Mouse (Mus musculus) gastrocnemius, adult 18-20 months (tissue): ENCODE results near the gene Slc18a3. TPM values are rescaled to one million over a fixed set of nuclear protein-coding genes. Genes with fewer than 3 reads are reported as not detected.

Experiments used
- DNase-seq: peaks from one replicate; pipeline ENCODE4 v3.0.0; 2021; ENCODE audit warnings: low spot score
- total RNA-seq, 2 experiments: library from RNA; stranded (reverse); gene quantifications; 2 replicates each; pipeline ENCODE4 v1.2.3; 2021

The Slc18a3 gene
- total RNA-seq, 2 experiments from 2014 or later, result not detected

DNA sequence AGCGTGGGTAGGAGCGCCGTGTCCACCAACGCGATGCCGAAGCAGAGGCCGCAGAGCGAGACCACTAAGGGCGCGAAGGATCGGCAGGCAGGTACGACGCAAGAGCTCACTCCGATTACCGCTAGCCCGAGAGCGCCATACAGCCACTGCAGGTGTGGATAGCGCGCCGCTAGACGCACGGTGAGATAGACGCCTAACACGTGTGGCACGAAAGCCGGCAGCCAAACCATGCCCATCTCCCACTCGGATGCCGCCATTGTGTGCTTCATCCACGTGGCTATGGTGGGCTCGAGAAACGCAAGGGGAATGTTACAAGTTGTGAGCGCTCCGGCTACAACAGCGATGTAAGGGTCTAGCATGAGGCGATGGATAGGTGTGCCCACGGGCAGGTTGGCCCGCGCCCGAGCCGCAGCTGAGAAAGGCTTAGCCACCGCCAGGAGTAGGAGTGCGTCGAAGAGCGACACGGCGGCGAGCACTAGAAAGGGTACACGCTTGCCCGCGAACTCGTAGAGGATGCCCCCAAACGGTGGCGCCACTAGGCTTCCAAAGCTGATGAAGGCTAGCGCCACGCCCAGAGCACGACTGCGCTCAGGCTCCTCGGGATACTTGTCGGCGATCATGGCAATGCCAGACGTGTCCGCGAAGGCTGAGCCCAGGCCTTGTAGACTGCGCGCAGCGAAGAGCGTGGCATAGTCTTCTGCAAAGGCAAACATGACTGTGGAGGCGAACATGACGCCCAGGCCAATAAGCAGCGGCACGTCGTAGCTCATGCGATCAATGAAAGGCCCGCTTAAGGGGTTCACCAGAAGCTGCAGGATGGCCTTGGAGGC, 1.2 kb downstream of the Slc18a3 start:
- DNase-seq, result no peak

- DNase-seq, result no peak
Measured at GRCm38 (mm10) chr14:32452552-32452951, 12.1 kb downstream of the Slc18a3 start.

DNA sequence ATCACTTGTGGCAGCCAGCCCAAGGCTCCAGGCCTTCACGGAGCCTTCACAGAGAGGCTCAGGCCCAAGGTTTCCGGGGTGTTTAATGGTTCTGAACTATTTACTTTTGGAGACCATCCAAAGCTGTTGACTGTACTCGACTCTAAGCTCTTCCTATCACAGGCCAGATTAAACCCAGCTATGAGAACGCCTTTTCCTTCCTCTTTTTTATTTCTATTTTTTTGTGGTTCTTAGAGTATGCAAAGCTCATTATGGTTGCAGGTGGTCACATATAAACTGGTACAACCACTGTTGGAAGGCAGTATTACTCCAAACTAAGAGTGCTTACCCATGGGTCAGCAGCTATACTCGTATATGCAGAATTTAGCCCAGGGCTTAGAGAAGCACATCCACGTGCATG, 17.7 kb downstream of the Slc18a3 start:
- DNase-seq, result no peak

DNA sequence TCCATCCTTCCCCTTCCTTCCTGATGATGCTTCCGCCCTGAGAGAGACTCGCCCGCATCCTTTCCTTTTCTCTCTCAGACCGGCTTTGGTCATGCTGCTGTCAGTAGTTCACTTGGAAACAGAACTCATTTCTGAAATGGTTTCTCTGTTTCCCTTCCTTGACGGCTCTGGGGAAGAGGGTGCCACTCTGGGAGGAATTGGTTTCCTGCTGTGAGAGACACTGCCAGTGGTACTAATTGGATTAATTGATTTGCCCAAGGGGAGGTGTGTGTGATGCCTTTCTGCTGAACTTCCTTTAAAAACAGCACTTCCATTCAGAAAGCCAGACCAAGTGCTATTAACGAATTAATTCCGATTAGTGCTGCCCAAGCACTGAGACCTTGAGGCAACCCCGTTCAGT, 21.2 kb downstream of the Slc18a3 start:
- no peak for DNase-seq

- no peak for DNase-seq
Measured at GRCm38 (mm10) chr14:32439744-32440143, 24.9 kb downstream of the Slc18a3 start.

DNA sequence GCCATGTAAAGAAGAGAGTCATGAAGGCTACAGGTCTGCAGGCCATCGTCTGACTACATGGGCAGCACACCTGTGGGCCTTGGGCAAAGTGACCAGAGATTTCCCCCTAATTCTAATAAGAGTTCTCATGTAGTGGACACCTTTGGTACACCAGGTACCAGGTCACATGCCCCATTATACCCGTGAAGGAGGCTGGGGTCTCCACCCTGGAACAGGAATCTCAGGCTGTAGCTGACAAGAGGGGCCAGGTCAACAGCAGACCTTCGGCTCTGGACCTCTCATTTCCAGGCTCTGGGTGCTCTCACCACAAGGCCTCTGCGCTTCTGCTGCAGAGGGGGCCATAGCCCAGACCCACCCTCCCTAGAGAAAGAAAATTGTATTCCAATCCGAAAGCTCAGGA, 25.3 kb downstream of the Slc18a3 start:
- DNase-seq, result no peak

DNA sequence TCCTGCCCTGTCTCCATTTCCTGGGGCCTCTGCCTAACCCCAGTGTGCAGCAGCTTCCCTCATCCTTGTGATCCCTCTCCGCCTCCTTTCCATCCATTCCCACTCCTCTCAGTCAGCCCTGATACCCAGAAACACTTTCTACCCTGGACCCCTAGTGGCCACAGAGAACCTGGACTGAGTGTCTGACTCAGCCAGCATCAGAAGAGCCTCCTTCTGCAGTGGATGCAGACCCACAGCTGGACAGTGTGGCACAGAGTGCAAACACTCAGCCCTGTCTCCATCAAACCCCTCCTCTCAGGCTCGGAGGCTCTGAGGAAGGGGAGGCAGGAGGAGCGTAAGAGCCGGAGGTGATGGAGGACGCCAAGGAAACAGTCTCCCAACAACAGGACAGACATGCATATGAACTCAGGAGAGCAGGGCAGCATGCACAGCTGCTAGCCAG, 27.3 kb downstream of the Slc18a3 start:
- DNase-seq, result no peak

- no peak for DNase-seq
Measured at GRCm38 (mm10) chr14:32429030-32429602, 35.5 kb downstream of the Slc18a3 start.

- DNase-seq, result no peak
Measured at GRCm38 (mm10) chr14:32423946-32424345, 40.7 kb downstream of the Slc18a3 start.

DNA sequence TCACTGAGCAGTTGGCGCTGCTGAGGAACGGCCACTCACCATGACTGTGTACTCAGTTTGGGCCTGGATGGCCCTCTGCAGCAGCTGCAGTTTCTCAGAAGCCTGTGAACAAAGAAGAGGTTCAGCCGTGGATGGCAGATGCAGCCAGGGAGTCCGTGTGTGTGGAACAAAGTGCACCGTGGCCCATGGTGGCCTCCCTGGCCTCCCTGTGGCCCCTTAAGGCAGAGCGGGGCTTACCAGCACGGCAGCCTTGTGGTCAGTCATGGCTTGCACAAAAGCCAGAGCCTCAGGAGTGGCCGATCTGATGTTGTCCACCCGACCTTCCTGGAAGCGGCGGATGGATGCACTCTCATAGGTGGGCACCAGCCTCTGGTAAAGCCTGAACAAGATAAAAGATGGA, 45.9 kb downstream of the Slc18a3 start:
- DNase-seq, result no peak

Other genes with a start within 250 kb of the Slc18a3 start
- gene Ogdhl, start 142.8 kb downstream of the Slc18a3 start, total RNA-seq, result under 1 TPM; 0.43 to 0.76 TPM
- gene 1700024G13Rik, start 76.5 kb downstream of the Slc18a3 start, total RNA-seq, result not detected
- not detected for gene Chat, start 1.1 kb upstream of the Slc18a3 start, total RNA-seq
- 1 to 10 TPM; 3.9 to 4.2 TPM for gene Ercc6, start 48.7 kb upstream of the Slc18a3 start, total RNA-seq
- not detected for gene Prrxl1, start 134.6 kb upstream of the Slc18a3 start, total RNA-seq
- 100 to 1,000 TPM; 355 to 389 TPM for gene 3425401B19Rik, start 220.4 kb upstream of the Slc18a3 start, total RNA-seq